Comparison of ENCODE assay signal across 27 mouse cellular contexts in the genomic region with DNA sequence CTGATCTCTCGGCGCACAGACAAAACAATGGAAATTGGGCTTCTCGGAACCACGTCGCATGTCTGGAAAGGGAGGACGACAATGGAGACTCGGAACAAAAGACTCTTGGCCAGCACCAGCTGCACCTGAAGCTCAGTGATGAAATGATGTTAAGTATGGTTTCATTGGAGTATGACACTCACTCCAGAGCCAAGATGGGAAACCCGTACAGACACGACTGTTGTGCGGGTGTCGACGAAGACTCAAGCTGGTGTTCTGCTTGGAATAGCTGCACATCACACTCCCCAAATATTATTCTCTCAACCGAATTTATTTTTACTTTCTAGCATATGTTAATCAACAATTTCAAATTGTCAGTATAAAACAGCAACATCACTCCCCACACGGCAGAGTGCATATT. TPM values are rescaled to one million over a fixed set of nuclear protein-coding genes. Genes with fewer than 3 reads are reported as not detected.
DNase-seq lines count a peak whose midpoint lies in the region; ATAC-seq lines count a peak whose summit lies in the region.
"Had no signal": no experiment of that assay in that cellular context is flagged by ENCODE, and none has a peak within 500 bp of the region (broad histone marks: within the 10 kb centered on the region; RNA-seq: fewer than 3 reads in every experiment).

No protein-coding gene starts in this region.

- H3K9me3 ChIP-seq in hindbrain, embryonic 14.5 days (ENCODE audit: control insufficient read depth, low read length) = no peaks in the 10 kb centered on the region
- H3K9me3 ChIP-seq in hindbrain, embryonic 11.5 days (ENCODE audit: control insufficient read depth, low read length) = no peaks in the 10 kb centered on the region
- H3K9me3 ChIP-seq in neural tube, embryonic 15.5 days (replicated peaks) = no peaks in the 10 kb centered on the region
- H3K9me3 ChIP-seq: embryonic facial prominence, embryonic 10.5 days; embryonic facial prominence, embryonic 13.5 days; forebrain, embryonic 12.5 days; forebrain, embryonic 15.5 days; heart, embryonic 10.5 days; hindbrain, embryonic 10.5 days had no signal

- H3K9ac ChIP-seq in hindbrain, embryonic 14.5 days = no peak overlapping the region
- no peak overlapping the region for H3K9ac ChIP-seq in hindbrain, embryonic 11.5 days (ENCODE audit: low read depth, low read length)
- H3K9ac ChIP-seq in neural tube, embryonic 15.5 days (replicated peaks) = no peak overlapping the region
- H3K9ac ChIP-seq: embryonic facial prominence, embryonic 13.5 days; forebrain, embryonic 12.5 days; forebrain, embryonic 15.5 days had no signal

- no peaks in the 10 kb centered on the region; the same call in 1 of the 2 replicates for H3K4me1 ChIP-seq in hindbrain, embryonic 14.5 days (replicated peaks; ENCODE audit: control insufficient read depth, insufficient read depth, low read length)
- H3K4me1 ChIP-seq in hindbrain, embryonic 11.5 days (replicated peaks; ENCODE audit: control insufficient read depth, insufficient read depth, low read length) = no peaks in the 10 kb centered on the region
- H3K4me1 ChIP-seq in neural tube, embryonic 15.5 days = peaks cover 6% of the 10 kb centered on the region

- no peaks in the 10 kb centered on the region for H3K36me3 ChIP-seq in hindbrain, embryonic 14.5 days (replicated peaks; ENCODE audit: control insufficient read depth, insufficient read depth)
- no peaks in the 10 kb centered on the region for H3K36me3 ChIP-seq in hindbrain, embryonic 11.5 days (ENCODE audit: control insufficient read depth, insufficient read depth, low read length)
- no peaks in the 10 kb centered on the region for H3K36me3 ChIP-seq in neural tube, embryonic 15.5 days
- H3K36me3 ChIP-seq: embryonic facial prominence, embryonic 10.5 days; embryonic facial prominence, embryonic 13.5 days; forebrain, embryonic 12.5 days; forebrain, embryonic 15.5 days; heart, embryonic 10.5 days; hindbrain, embryonic 10.5 days had no signal

- DNase-seq in frontal cortex, adult 2 months (ENCODE audit: extremely low spot score in 1 of 2, low spot score in 1 of 2) = no peak
- no peak for DNase-seq in hindbrain, embryonic 14.5 days (ENCODE audit: low spot score)
- no peak for DNase-seq in hindbrain, embryonic 11.5 days (ENCODE audit: low spot score)
- peak; percentile 31 for DNase-seq in brain, adult 2 months (ENCODE audit: low read depth, low spot score)
- DNase-seq in cerebellum, adult 9-11 months = no peak
- DNase-seq: adrenal gland, adult 8-10 months; adrenal gland, postnatal 25 days; cerebellum, adult 18-20 months; cerebellum, adult 9-10 months; cerebellum, postnatal 25 days; embryo, embryonic 11 days; gastrocnemius, adult 2 months; gastrocnemius, postnatal 14 days; heart, adult 2 months had no signal

- ATAC-seq in frontal cortex, adult (ENCODE audit: low TSS enrichment) = peak; percentile 81
- no peak for ATAC-seq in hindbrain, embryonic 14.5 days (ENCODE audit: low FRiP score)
- no peak for ATAC-seq in hindbrain, embryonic 11.5 days (ENCODE audit: low FRiP score)
- no peak for ATAC-seq in neural tube, embryonic 15.5 days (ENCODE audit: low FRiP score)
- ATAC-seq: activated CD4-positive, CD25-positive, alpha-beta regulatory T cell, adult 4 months; forebrain, embryonic 15.5 days; hindbrain, postnatal 0 days; inflammation-experienced regulatory T-cells, adult 6 months; intestine, embryonic 16.5 days had no signal

- WGBS in hindbrain, embryonic 14.5 days = 75% methylated on average over 14 of the region's 14 CpGs
- WGBS in hindbrain, embryonic 11.5 days = 90% methylated on average over 14 of the region's 14 CpGs
- WGBS in neural tube, embryonic 15.5 days = 72% methylated on average over 14 of the region's 14 CpGs

- no peak overlapping the region for H3K4me3 ChIP-seq in hindbrain, embryonic 14.5 days (replicated peaks; ENCODE audit: low read length)
- no peak overlapping the region for H3K4me3 ChIP-seq in hindbrain, embryonic 11.5 days (ENCODE audit: low read depth, low read length)
- no peak overlapping the region for H3K4me3 ChIP-seq in neural tube, embryonic 15.5 days (replicated peaks)
- H3K4me3 ChIP-seq: embryonic facial prominence, embryonic 10.5 days; embryonic facial prominence, embryonic 13.5 days; erythroblast, embryonic 14.5 days; forebrain, embryonic 12.5 days; forebrain, embryonic 15.5 days; gastrocnemius, adult 2 months; heart, adult 2 months; heart, embryonic 10.5 days; hindbrain, embryonic 10.5 days had no signal

- no peak overlapping the region for H3K4me2 ChIP-seq in hindbrain, embryonic 14.5 days (replicated peaks)
- no peak overlapping the region for H3K4me2 ChIP-seq in hindbrain, embryonic 11.5 days (replicated peaks; ENCODE audit: low read depth, low read length)
- 0 out of 2 replicates have a peak overlapping the region, but pooled peaks have one; percentile 2 for H3K4me2 ChIP-seq in neural tube, embryonic 15.5 days
- H3K4me2 ChIP-seq: embryonic facial prominence, embryonic 13.5 days; forebrain, embryonic 12.5 days; forebrain, embryonic 15.5 days had no signal

- peak overlapping the region; percentile 53; the same call in 1 of the 2 replicates for H3K27ac ChIP-seq in hindbrain, embryonic 14.5 days
- H3K27ac ChIP-seq in hindbrain, embryonic 11.5 days (ENCODE audit: low read depth, low read length) = no peak overlapping the region
- no peak overlapping the region for H3K27ac ChIP-seq in neural tube, embryonic 15.5 days (replicated peaks)
- H3K27ac ChIP-seq: embryonic facial prominence, embryonic 10.5 days; embryonic facial prominence, embryonic 13.5 days; forebrain, embryonic 12.5 days; forebrain, embryonic 15.5 days; gastrocnemius, adult 2 months; heart, adult 2 months; heart, embryonic 10.5 days; hindbrain, embryonic 10.5 days; hindbrain, postnatal 0 days had no signal

- H3K27me3 ChIP-seq in hindbrain, embryonic 14.5 days (ENCODE audit: control insufficient read depth, insufficient read depth, low read length) = no peaks in the 10 kb centered on the region
- no peaks in the 10 kb centered on the region for H3K27me3 ChIP-seq in hindbrain, embryonic 11.5 days (ENCODE audit: control insufficient read depth, insufficient read depth, low read length)
- no peaks in the 10 kb centered on the region for H3K27me3 ChIP-seq in neural tube, embryonic 15.5 days (replicated peaks)
- H3K27me3 ChIP-seq: embryonic facial prominence, embryonic 13.5 days; forebrain, embryonic 12.5 days; forebrain, embryonic 15.5 days had no signal

RNA-seq across cellular contexts. Expression of a gene that starts 26.1 kb away (rescaled TPM):
- polyA plus RNA-seq in frontal cortex, adult 2 months (2012; rRNA removed) = 15.9 and 16.0 TPM in 2 replicates
- polyA plus RNA-seq in hindbrain, embryonic 14.5 days (2014; fragmentation: Nextera tagmentation; extraction: Ambion mirVana) = 64.2 and 64.9 TPM in 2 replicates
- 66.7 and 78.6 TPM in 2 replicates for polyA plus RNA-seq in hindbrain, embryonic 11.5 days (2014; fragmentation: Nextera tagmentation; extraction: Ambion mirVana)
- polyA plus RNA-seq in neural tube, embryonic 15.5 days (2015; fragmentation: Nextera tagmentation; extraction: Ambion mirVana) = 65.2 and 84.1 TPM in 2 replicates
